Mouse (Mus musculus) liver, adult 2 months (tissue): Measurements from ENCODE around the gene Cntnap4. TPM values are rescaled to one million over a fixed set of nuclear protein-coding genes. Genes with fewer than 3 reads are reported as not detected.
"Not testable (repeated sequence)": the region's sequence is repeated elsewhere in the genome, so short reads cannot be mapped to it uniquely, and the experiment has no call there.

Experiments used
- DNase-seq: peaks from one replicate; pipeline ENCODE4 v3.0.0-alpha.2; 2011; ENCODE audit warnings: low read depth, low spot score; ENCODE audit errors: extremely low read depth
- H3K27ac ChIP-seq: fragments of 200-500 bp; replicated peaks from 2 replicates; pipeline ENCODE4 v1.5.1; 2012; ENCODE audit warnings: low read depth, mild to moderate bottlenecking, control low read depth, inconsistent platforms, low read length; ENCODE audit not compliant: insufficient read depth
- H3K27me3 ChIP-seq: fragments of 200-500 bp; 2 replicates; pipeline ENCODE4 v1.6.1; 2012; ENCODE audit warnings: mild to moderate bottlenecking, moderate library complexity, low read length, inconsistent platforms; ENCODE audit not compliant: control insufficient read depth, insufficient read depth
- H3K36me3 ChIP-seq: fragments of 200-500 bp; 2 replicates; pipeline ENCODE4 v1.6.1; 2012; ENCODE audit warnings: low read length, inconsistent platforms; ENCODE audit not compliant: control insufficient read depth, insufficient read depth
- H3K4me1 ChIP-seq: fragments of 200-500 bp; 2 replicates; pipeline ENCODE4 v1.6.1; 2011; ENCODE audit warnings: low read length; ENCODE audit not compliant: control insufficient read depth, insufficient read depth
- H3K4me3 ChIP-seq: fragments of 200-500 bp; 2 replicates; pipeline ENCODE4 v1.5.1; 2011; ENCODE audit warnings: low read depth, mild to moderate bottlenecking, control low read depth, low read length, moderate library complexity; ENCODE audit not compliant: insufficient read depth
- H3K79me2 ChIP-seq: fragments of 200-500 bp; 2 replicates; pipeline ENCODE4 v1.6.1; 2012; ENCODE audit warnings: inconsistent platforms, mild to moderate bottlenecking, low read length, moderate library complexity; ENCODE audit not compliant: control insufficient read depth, insufficient read depth
- H3K9ac ChIP-seq: fragments of 200-500 bp; 2 replicates; pipeline ENCODE4 v1.6.1; 2012; ENCODE audit warnings: low read depth, mild to moderate bottlenecking, control low read depth, inconsistent platforms, low read length
- CTCF ChIP-seq: fragments of 200-500 bp; IDR thresholded peaks from 2 replicates; pipeline ENCODE4 v1.5.1; 2011; ENCODE audit warnings: low read depth, low read length, control low read depth
- POLR2A ChIP-seq: fragments of 200-500 bp; IDR thresholded peaks from 2 replicates; pipeline ENCODE4 v1.6.1; 2011; ENCODE audit warnings: low read length, control low read depth; ENCODE audit not compliant: insufficient read depth; ENCODE audit errors: extremely low read depth
- WGBS: fragments of 180-500 bp; shearing (Covaris S2); methylation state at CpG from one replicate; pipeline ENCODE4 v1.1.7; 2018; 5-methylcytosine and 5-hydroxymethylcytosine counted together
- polyA plus RNA-seq: library from polyadenylated mRNA; depleted of rRNA; stranded (reverse); fragments of >200 nt; gene quantifications from 2 replicates; pipeline ENCODE4 v1.2.3, GENCODE M21; 2012
- total RNA-seq: library from RNA; depleted of rRNA; stranded (reverse); fragments of >200 nt; gene quantifications from 2 replicates; pipeline ENCODE4 v1.2.3, GENCODE M21; 2014

Cntnap4 gene
- total and polyA plus RNA-seq, 2 experiments, result not detected

DNA sequence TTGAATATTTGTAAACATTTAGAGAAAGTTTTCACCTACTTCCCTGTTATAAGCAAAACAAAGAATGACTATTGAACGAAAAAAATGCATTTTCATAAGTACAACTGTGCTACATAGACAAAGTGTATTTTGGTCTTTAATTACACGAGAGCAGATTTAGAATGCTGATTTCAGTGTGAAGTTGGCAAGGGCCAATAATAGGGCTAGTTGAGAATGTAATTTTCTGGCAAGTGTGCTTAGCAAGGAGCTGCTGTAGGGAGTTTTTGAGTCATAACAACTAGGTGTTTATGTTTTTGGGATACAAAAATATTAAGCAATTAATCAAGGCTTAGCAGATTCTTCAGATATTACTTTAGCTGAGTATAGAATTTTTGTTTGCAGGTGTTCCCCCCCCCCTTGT, 271.2 kb downstream of the Cntnap4 start:
- no peak overlapping the region for H3K9ac ChIP-seq

DNA sequence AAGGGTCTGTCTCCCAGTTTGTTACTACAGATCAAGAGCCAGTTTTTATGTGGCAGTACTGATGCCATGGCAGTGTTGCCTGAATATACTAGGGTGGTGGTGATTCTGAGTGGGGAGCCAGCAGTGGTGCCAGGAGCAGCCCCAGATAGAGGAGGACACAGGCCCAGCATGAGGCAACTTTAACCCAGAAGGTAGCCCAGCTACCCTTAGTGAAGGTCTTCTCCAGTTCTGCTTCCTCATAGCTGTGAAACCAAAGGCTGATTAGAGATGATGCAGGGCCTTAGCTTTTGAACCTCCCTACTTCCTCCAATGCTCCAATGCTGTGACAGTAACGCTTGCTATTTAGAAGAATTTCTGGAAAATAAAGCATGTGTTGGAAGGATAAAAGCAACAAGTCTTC, 279.7 kb downstream of the Cntnap4 start:
- H3K4me3 ChIP-seq, H3K9ac ChIP-seq, H3K27ac ChIP-seq, H3K36me3 ChIP-seq, H3K27me3 ChIP-seq, H3K79me2 ChIP-seq, H3K4me1 ChIP-seq, DNase-seq: not testable (repeated sequence)
- 85% methylated on average over 1 of the region's 1 CpGs for WGBS

More for the DNA sequence above, 271.2 kb downstream of the Cntnap4 start:
- Histone ChIP-seq H3K36me3 (no peaks in the 10 kb centered on the region), H3K27me3 (no peaks in the 10 kb centered on the region), H3K79me2 (no peaks in the 10 kb centered on the region), H3K4me3 (no peak overlapping the region), H3K4me1 (no peaks in the 10 kb centered on the region), H3K27ac (no peak overlapping the region)
- TF ChIP-seq POLR2A (no peak), CTCF (no peak)
- WGBS, result 46% methylated on average over 2 of the region's 2 CpGs
- DNase-seq, result no peak

DNA sequence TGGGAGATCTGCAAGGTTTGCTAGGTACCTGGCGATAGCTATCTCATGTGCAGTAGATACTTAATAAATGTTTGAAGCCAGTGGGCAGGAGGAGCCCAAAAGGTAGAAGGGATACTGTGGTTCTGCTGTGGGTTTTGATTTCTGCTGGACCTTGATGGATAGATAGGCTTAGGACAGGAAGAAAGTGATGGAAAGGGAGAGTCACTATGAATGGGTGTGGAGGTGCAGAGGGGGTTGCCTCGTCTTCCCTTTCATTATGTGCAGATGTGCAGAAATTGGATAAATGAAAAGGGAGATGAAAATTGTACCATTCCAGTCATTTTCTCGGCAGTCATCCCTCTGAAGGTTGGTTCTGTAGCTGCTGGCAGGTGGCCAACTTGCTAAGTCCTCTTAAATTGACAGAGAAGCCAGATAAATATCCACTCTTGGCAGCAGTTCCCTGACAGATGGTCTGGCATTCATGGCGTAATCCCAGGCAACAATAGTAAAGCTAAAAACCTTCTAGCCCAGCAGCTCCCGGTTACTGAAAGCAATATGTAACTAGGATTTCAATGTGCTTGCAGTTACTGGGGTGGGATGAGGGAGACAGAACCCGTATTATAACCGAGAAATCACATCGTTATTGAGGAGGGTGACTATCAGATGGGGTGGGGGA, 336.7 kb downstream of the Cntnap4 start:
- no peaks in the 10 kb centered on the region for H3K4me1 ChIP-seq
- TF ChIP-seq CTCF (no peak), POLR2A (no peak)
- H3K79me2 ChIP-seq, result no peaks in the 10 kb centered on the region
- 71% methylated on average over 8 of the region's 8 CpGs for WGBS
- no peaks in the 10 kb centered on the region for H3K27me3 ChIP-seq
- no peak overlapping the region for H3K27ac ChIP-seq
- no peak overlapping the region for H3K4me3 ChIP-seq
- no peak for DNase-seq
- no peak overlapping the region for H3K9ac ChIP-seq
- H3K36me3 ChIP-seq, result no peaks in the 10 kb centered on the region

DNA sequence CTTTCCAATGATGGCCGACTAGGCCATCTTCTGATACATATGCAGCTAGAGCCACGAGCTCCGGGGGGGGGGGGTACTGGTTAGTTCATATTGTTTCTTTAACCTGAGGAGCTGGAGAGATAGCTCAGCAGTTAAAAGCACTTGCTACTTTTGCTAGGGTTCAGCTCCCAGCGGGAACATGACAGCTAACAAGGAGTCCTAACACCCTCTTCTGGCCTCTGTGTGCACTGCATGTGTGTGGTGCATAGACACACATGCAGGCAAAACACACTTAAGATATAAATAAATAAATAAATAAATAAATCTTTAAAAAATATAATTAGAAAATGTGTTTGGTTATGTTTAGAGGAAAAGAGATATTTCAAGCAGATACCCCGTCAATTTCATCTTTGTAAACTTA, 339.7 kb downstream of the Cntnap4 start:
- H3K4me3 ChIP-seq, result no peak overlapping the region
- WGBS, result 57% methylated on average over 5 of the region's 5 CpGs

DNA sequence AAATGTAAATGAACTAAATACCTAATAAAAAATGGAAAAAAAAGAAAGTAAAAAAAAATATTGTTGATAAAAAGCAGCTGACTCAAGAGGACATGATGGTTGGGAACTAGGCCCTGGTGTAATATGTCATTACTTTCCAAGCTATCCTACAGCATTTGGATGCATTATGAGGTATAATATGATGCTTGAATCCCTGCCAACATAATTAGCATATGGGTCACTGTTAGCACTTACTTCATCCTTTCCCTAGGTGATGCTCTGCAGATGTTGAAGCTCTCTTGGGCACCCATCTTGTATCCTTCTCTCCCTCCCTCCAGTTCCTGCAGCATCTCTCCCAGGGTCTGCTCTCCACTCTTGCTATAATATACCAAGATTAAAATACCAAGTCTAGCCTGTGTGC, 341.6 kb downstream of the Cntnap4 start:
- no peaks in the 10 kb centered on the region for H3K36me3 ChIP-seq

More for the DNA sequence above, 339.7 kb downstream of the Cntnap4 start:
- Histone ChIP-seq H3K79me2 (no peaks in the 10 kb centered on the region), H3K27me3 (no peaks in the 10 kb centered on the region), H3K4me1 (no peaks in the 10 kb centered on the region), H3K9ac (no peak overlapping the region), H3K36me3 (no peaks in the 10 kb centered on the region), H3K27ac (no peak overlapping the region)
- no peak for DNase-seq
- TF ChIP-seq CTCF (no peak), POLR2A (no peak)

DNA sequence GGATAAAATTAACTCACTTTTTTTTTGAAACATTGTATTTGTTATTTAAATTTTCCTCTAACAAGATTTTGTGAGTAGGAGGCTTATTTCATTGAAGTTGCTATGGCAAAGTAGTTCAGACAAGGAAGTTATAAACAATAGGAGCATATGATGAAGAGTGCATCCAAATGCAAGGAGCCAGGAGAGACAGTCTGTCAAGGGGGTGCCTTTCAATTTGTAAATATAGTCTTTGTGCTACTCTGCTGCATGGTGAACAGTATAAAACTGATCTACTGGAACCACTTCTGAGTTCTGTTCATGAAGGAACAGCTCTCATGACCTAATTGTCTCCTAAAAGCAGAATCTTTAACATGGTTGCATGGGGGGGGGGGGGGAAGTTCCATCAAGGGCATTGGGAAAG, 352.3 kb downstream of the Cntnap4 start:
- Histone ChIP-seq H3K4me1 (no peaks in the 10 kb centered on the region), H3K4me3 (no peak overlapping the region), H3K79me2 (no peaks in the 10 kb centered on the region), H3K9ac (no peak overlapping the region), H3K27me3 (no peaks in the 10 kb centered on the region), H3K27ac (no peak overlapping the region), H3K36me3 (no peaks in the 10 kb centered on the region)
- no peak for TF ChIP-seq CTCF
- DNase-seq, result no peak

More for the DNA sequence above, 341.6 kb downstream of the Cntnap4 start:
- H3K4me1 ChIP-seq, result no peaks in the 10 kb centered on the region
- no peaks in the 10 kb centered on the region for H3K27me3 ChIP-seq
- H3K4me3 ChIP-seq, result no peak overlapping the region
- no peaks in the 10 kb centered on the region for H3K79me2 ChIP-seq
- no peak overlapping the region for H3K9ac ChIP-seq
- TF ChIP-seq POLR2A, result no peak
- no peak for TF ChIP-seq CTCF
- H3K27ac ChIP-seq, result no peak overlapping the region
- no peak for DNase-seq
